7 mouse cellular contexts compared by ENCODE assay signal in genomic region chr10:87812157-87813072, GRCm38 (mm10). TPM values are rescaled to one million over a fixed set of nuclear protein-coding genes. Genes with fewer than 3 reads are reported as not detected.
DNase-seq lines count a peak whose midpoint lies in the region; ATAC-seq and TF ChIP-seq lines count a peak whose summit lies in the region.

No protein-coding gene starts in this region.

- no peaks in the 10 kb centered on the region for H3K27me3 ChIP-seq in lung, postnatal 0 days (replicated peaks; ENCODE audit: insufficient read depth, low read length)
- H3K27me3 ChIP-seq in forebrain, embryonic 14.5 days (replicated peaks; ENCODE audit: control insufficient read depth, insufficient read depth, low read length), result no peaks in the 10 kb centered on the region
- no peaks in the 10 kb centered on the region for H3K27me3 ChIP-seq in midbrain, embryonic 11.5 days (ENCODE audit: control insufficient read depth, insufficient read depth, low read length)

- TF ChIP-seq CTCF in lung, postnatal 0 days (IDR thresholded peaks at IDR 0.05), result no peak; the same call in 1 of the 2 replicates

- no peaks in the 10 kb centered on the region for H3K4me1 ChIP-seq in lung, postnatal 0 days (ENCODE audit: insufficient read depth, low read depth, low read length)
- H3K4me1 ChIP-seq in forebrain, embryonic 14.5 days (ENCODE audit: control insufficient read depth, insufficient read depth, low read length), result peaks cover 4% of the 10 kb centered on the region
- H3K4me1 ChIP-seq in midbrain, embryonic 11.5 days (ENCODE audit: control insufficient read depth, insufficient read depth, low read length), result no peaks in the 10 kb centered on the region

- DNase-seq in lung, postnatal 0 days (ENCODE audit: low spot score), result peak; percentile 25
- DNase-seq in lung, postnatal 36 days, result no peak
- DNase-seq in forebrain, embryonic 14.5 days (ENCODE audit: low spot score), result peak; percentile 43
- DNase-seq in midbrain, embryonic 11.5 days (ENCODE audit: low spot score, missing footprints), result peak; percentile 89
- no peak for DNase-seq in gastrocnemius, adult 8-10 months (ENCODE audit: low spot score in 2 of 2)
- DNase-seq in thymus, postnatal 4 days, result no peak
- DNase-seq in layer of hippocampus, adult 9-11 months, result no peak

- WGBS in lung, postnatal 0 days, result 27% methylated on average over 8 of the region's 8 CpGs
- WGBS in forebrain, embryonic 14.5 days, result 20% methylated on average over 8 of the region's 8 CpGs
- 18% methylated on average over 8 of the region's 8 CpGs for WGBS in midbrain, embryonic 11.5 days

- no peaks in the 10 kb centered on the region for H3K9me3 ChIP-seq in lung, postnatal 0 days (ENCODE audit: low read length)
- H3K9me3 ChIP-seq in forebrain, embryonic 14.5 days (replicated peaks; ENCODE audit: control insufficient read depth, low read length), result no peaks in the 10 kb centered on the region
- H3K9me3 ChIP-seq in midbrain, embryonic 11.5 days (ENCODE audit: control insufficient read depth, low read length), result no peaks in the 10 kb centered on the region

- H3K27ac ChIP-seq in lung, postnatal 0 days (ENCODE audit: low read length), result no peak overlapping the region
- H3K27ac ChIP-seq in forebrain, embryonic 14.5 days (ENCODE audit: low read depth, low read length), result no peak overlapping the region
- H3K27ac ChIP-seq in midbrain, embryonic 11.5 days (ENCODE audit: low read depth, low read length), result no peak overlapping the region

- no peak; the same call in 1 of the 2 replicates for ATAC-seq in lung, postnatal 0 days
- ATAC-seq in forebrain, embryonic 14.5 days, result peak; percentile 68; the same call in 1 of the 2 replicates
- ATAC-seq in midbrain, embryonic 11.5 days (ENCODE audit: low FRiP score), result no peak

- no peaks in the 10 kb centered on the region for H3K36me3 ChIP-seq in lung, postnatal 0 days (ENCODE audit: insufficient read depth, low read length)
- H3K36me3 ChIP-seq in forebrain, embryonic 14.5 days (ENCODE audit: control insufficient read depth, insufficient read depth, low read length), result no peaks in the 10 kb centered on the region
- H3K36me3 ChIP-seq in midbrain, embryonic 11.5 days (ENCODE audit: control insufficient read depth, insufficient read depth, low read length), result no peaks in the 10 kb centered on the region

- no peak overlapping the region for H3K4me2 ChIP-seq in lung, postnatal 0 days (replicated peaks; ENCODE audit: low read depth, low read length)
- peak overlapping the region; percentile 29; the same call in 1 of the 2 replicates for H3K4me2 ChIP-seq in forebrain, embryonic 14.5 days (ENCODE audit: low read length)
- 0 out of 2 replicates have a peak overlapping the region, but pooled peaks have one; percentile 1 for H3K4me2 ChIP-seq in midbrain, embryonic 11.5 days

- no peak for TF ChIP-seq EP300 in lung, postnatal 0 days (IDR thresholded peaks at IDR 0.05)

- no peak overlapping the region for H3K4me3 ChIP-seq in lung, postnatal 0 days (ENCODE audit: low read depth, low read length)
- H3K4me3 ChIP-seq in forebrain, embryonic 14.5 days (ENCODE audit: low read depth, low read length), result no peak overlapping the region
- H3K4me3 ChIP-seq in midbrain, embryonic 11.5 days (ENCODE audit: low read depth, low read length), result no peak overlapping the region

- no peak overlapping the region for H3K9ac ChIP-seq in lung, postnatal 0 days (replicated peaks; ENCODE audit: low read depth)
- no peak overlapping the region; the same call in 1 of the 2 replicates for H3K9ac ChIP-seq in forebrain, embryonic 14.5 days (ENCODE audit: low read length)
- H3K9ac ChIP-seq in midbrain, embryonic 11.5 days (ENCODE audit: low read length), result no peak overlapping the region

RNA-seq across cellular contexts. Expression of gene Igf1, which starts 45.6 kb away (rescaled TPM):
- 20.5 and 25.0 TPM in 2 replicates for polyA plus RNA-seq in lung, postnatal 0 days (2015; fragmentation: Nextera tagmentation; extraction: Ambion mirVana)
- polyA plus RNA-seq in forebrain, embryonic 14.5 days (2014; fragmentation: Nextera tagmentation; extraction: Ambion mirVana), result 5.0 and 6.6 TPM in 2 replicates
- 16.7 and 20.8 TPM in 2 replicates for polyA plus RNA-seq in midbrain, embryonic 11.5 days (2014; fragmentation: Nextera tagmentation; extraction: Ambion mirVana)
- total RNA-seq in gastrocnemius, adult 8-10 months (2022), result 1 to 10 TPM; 4.8 to 9.8 (median 6.7) TPM

Comparison
In these comparisons a context has a peak if more than half of its experiments do, and no peak if none do; other contexts are left out.
1. DNase-seq: peak in lung, postnatal 0 days (single experiment), forebrain, embryonic 14.5 days (single experiment) and midbrain, embryonic 11.5 days (single experiment); none in lung, postnatal 36 days (single experiment), gastrocnemius, adult 8-10 months (0 of 2), thymus, postnatal 4 days (single experiment) and layer of hippocampus, adult 9-11 months (single experiment).